Mouse (Mus musculus) myocyte (in vitro differentiated cells): ENCODE measurements around the gene Coro7.

Experiments used
- MAX ChIP-seq: IDR thresholded peaks from one replicate; pipeline ENCODE4 v1.6.1; 2011; ENCODE audit warnings: low read depth, mild to moderate bottlenecking, control low read depth
- MYOD1 ChIP-seq, 3 experiments: IDR thresholded peaks; one replicate each; pipeline ENCODE4 v1.6.1; 2011; ENCODE audit warnings: control low read depth in 2 of 3, low read depth in 2 of 3, mild to moderate bottlenecking in 2 of 3, moderate library complexity in 1 of 3; ENCODE audit not compliant: insufficient read length in 2 of 3, control insufficient read depth in 1 of 3
- POLR2A ChIP-seq: IDR thresholded peaks from one replicate; pipeline ENCODE4 v1.6.1; 2011; ENCODE audit warnings: low read depth, mild to moderate bottlenecking, control low read depth, moderate library complexity; ENCODE audit not compliant: insufficient read length
- POLR2AphosphoS2 ChIP-seq: IDR thresholded peaks from one replicate; pipeline ENCODE4 v1.6.1; 2011; ENCODE audit warnings: low read depth, control low read depth; ENCODE audit not compliant: insufficient read length
- REST ChIP-seq: IDR thresholded peaks from one replicate; pipeline ENCODE4 v1.6.1; 2011; ENCODE audit warnings: mild to moderate bottlenecking, control low read depth, moderate library complexity; ENCODE audit not compliant: insufficient read depth, insufficient read length
- TCF12 ChIP-seq: IDR thresholded peaks from one replicate; pipeline ENCODE4 v1.6.1; 2011; ENCODE audit warnings: mild to moderate bottlenecking, control low read depth; ENCODE audit not compliant: poor library complexity, insufficient read depth, severe bottlenecking

- no peak for TF ChIP-seq POLR2A
- TF ChIP-seq REST = no peak
- TF ChIP-seq POLR2AphosphoS2 = no peak
- no peak for TF ChIP-seq MAX
- TF ChIP-seq TCF12 = no peak
- no peak for TF ChIP-seq MYOD1 (IDR thresholded peaks at IDR 0.05; ENCODE audit: control insufficient read depth in 1 of 3, insufficient read length in 2 of 3, low read depth in 2 of 3)
Measured at GRCm38 (mm10) chr16:4725266-4725665, 45.7 kb upstream of the Coro7 start.
